Mouse (Mus musculus) stomach, postnatal 0 days (tissue): ENCODE measurements around the gene Pkp1. TPM values are rescaled to one million over a fixed set of nuclear protein-coding genes. Genes with fewer than 3 reads are reported as not detected.

Experiments used
- ATAC-seq: fragments of 200-750 bp; cut with Nextera tagmentation; 2 replicates; pipeline ENCODE4 v1.8.0; 2017; ENCODE audit not compliant: low FRiP score, low TSS enrichment
- DNase-seq: peaks from one replicate; pipeline ENCODE4 v3.0.0-alpha.2; 2016; ENCODE audit warnings: low spot score
- H3K27ac ChIP-seq: fragments of 300-500 bp; sonication (generic); replicated peaks from 2 replicates; pipeline ENCODE4 v1.5.1; 2014; ENCODE audit warnings: mild to moderate bottlenecking, control low read depth
- H3K27me3 ChIP-seq: fragments of 300-500 bp; sonication (generic); 2 replicates; pipeline ENCODE4 v1.6.1; 2014; ENCODE audit warnings: low read length; ENCODE audit not compliant: control insufficient read depth, insufficient read depth
- H3K36me3 ChIP-seq: fragments of 300-500 bp; sonication (generic); 2 replicates; pipeline ENCODE4 v1.6.1; 2014; ENCODE audit warnings: low read length, mixed read lengths; ENCODE audit not compliant: control insufficient read depth, insufficient read depth
- H3K4me1 ChIP-seq: fragments of 300-500 bp; sonication (generic); replicated peaks from 2 replicates; pipeline ENCODE4 v1.6.1; 2014; ENCODE audit warnings: antibody characterized with exemption; ENCODE audit not compliant: control insufficient read depth, insufficient read depth
- H3K4me2 ChIP-seq: fragments of 300-500 bp; sonication (generic); replicated peaks from 2 replicates; pipeline ENCODE4 v1.6.1; 2014; ENCODE audit warnings: low read depth, mild to moderate bottlenecking, control low read depth, moderate library complexity
- H3K4me3 ChIP-seq: fragments of 300-500 bp; sonication (generic); 2 replicates; pipeline ENCODE4 v1.5.1; 2014; ENCODE audit warnings: low read depth, low read length, control low read depth
- H3K9ac ChIP-seq: fragments of 300-500 bp; sonication (generic); 2 replicates; pipeline ENCODE4 v1.6.1; 2014; ENCODE audit warnings: mild to moderate bottlenecking, low read length, control low read depth, mixed read lengths
- H3K9me3 ChIP-seq: fragments of 300-500 bp; sonication (generic); 2 replicates; pipeline ENCODE4 v1.6.1; 2016; ENCODE audit warnings: low read length; ENCODE audit not compliant: control insufficient read depth
- CTCF ChIP-seq: IDR thresholded peaks from 2 replicates; pipeline ENCODE4 v1.5.1; 2016; ENCODE audit warnings: antibody characterized with exemption, low read depth, mild to moderate bottlenecking, moderate library complexity
- EP300 ChIP-seq: optimal IDR thresholded peaks from 2 replicates; pipeline ENCODE3; 2016; ENCODE audit warnings: antibody characterized with exemption
- WGBS: fragments of 180-500 bp; shearing (Covaris S2); extraction: QIAGEN DNeasy Blood & Tissue Kit; methylation state at CpG from one replicate; pipeline ENCODE4 v1.1.7; 2014; 5-methylcytosine and 5-hydroxymethylcytosine counted together
- polyA plus RNA-seq: library from polyadenylated mRNA; unstranded; fragments of >200 nt; fragmentation: Nextera tagmentation; extraction: Ambion mirVana; gene quantifications from 2 replicates; pipeline ENCODE4 v1.2.1, GENCODE M21; 2015

The Pkp1 gene
- polyA plus RNA-seq, 1 experiment from 2014 or later = 29.8 TPM

GRCm38 (mm10) chr1:135917206-135917605 lies 1.8 kb downstream of the Pkp1 start:
- H3K4me2 ChIP-seq = peak overlapping the region; percentile 42
- 15% methylated on average over 5 of the region's 5 CpGs for WGBS
- ATAC-seq (no peak), DNase-seq (no peak)
- H3K9me3 ChIP-seq = no peaks in the 10 kb centered on the region
- peak overlapping the region; percentile 31; the same call in 1 of the 2 replicates for H3K9ac ChIP-seq
- peak overlapping the region; percentile 49; the same call in 1 of the 2 replicates for H3K27ac ChIP-seq
- no peaks in the 10 kb centered on the region for H3K36me3 ChIP-seq
- peaks cover 10% of the 10 kb centered on the region; the same call in 1 of the 2 replicates for H3K27me3 ChIP-seq
- H3K4me1 ChIP-seq = no peaks in the 10 kb centered on the region
- TF ChIP-seq CTCF = no peak
- TF ChIP-seq EP300 = no peak
- peak overlapping the region; percentile 46 for H3K4me3 ChIP-seq

GRCm38 (mm10) chr1:135916486-135917058 lies 2.4 kb downstream of the Pkp1 start:
- H3K9me3 ChIP-seq = no peaks in the 10 kb centered on the region
- 0 out of 2 replicates have a peak overlapping the region, but pooled peaks have one; percentile 8 for H3K9ac ChIP-seq
- peak overlapping the region; percentile 42 for H3K4me2 ChIP-seq
- H3K27me3 ChIP-seq = peaks cover 10% of the 10 kb centered on the region; the same call in 1 of the 2 replicates
- no peak; the same call in 1 of the 2 replicates for ATAC-seq
- no peak for DNase-seq
- H3K4me1 ChIP-seq = no peaks in the 10 kb centered on the region
- WGBS = 29% methylated on average over 5 of the region's 5 CpGs
- no peak for TF ChIP-seq CTCF
- TF ChIP-seq EP300 = peak; percentile 50
- peak overlapping the region; percentile 46 for H3K4me3 ChIP-seq
- no peaks in the 10 kb centered on the region for H3K36me3 ChIP-seq
- H3K27ac ChIP-seq = peak overlapping the region; percentile 63

- Histone ChIP-seq H3K4me2 (no peak overlapping the region), H3K9me3 (no peaks in the 10 kb centered on the region), H3K9ac (no peak overlapping the region), H3K27me3 (peaks cover 2% of the 10 kb centered on the region; the same call in 1 of the 2 replicates), H3K27ac (no peak overlapping the region; the same call in 1 of the 2 replicates), H3K4me3 (no peak overlapping the region), H3K4me1 (no peaks in the 10 kb centered on the region), H3K36me3 (no peaks in the 10 kb centered on the region)
- TF ChIP-seq CTCF = no peak
- TF ChIP-seq EP300 = no peak
- 70% methylated on average over 4 of the region's 4 CpGs for WGBS
- no peak for DNase-seq
- no peak for ATAC-seq
Measured at GRCm38 (mm10) chr1:135913657-135914056, 5.3 kb downstream of the Pkp1 start.

- no peak for DNase-seq
- H3K4me3 ChIP-seq = no peak overlapping the region
- H3K27ac ChIP-seq = 0 out of 2 replicates have a peak overlapping the region, but pooled peaks have one; percentile 4
- no peaks in the 10 kb centered on the region for H3K4me1 ChIP-seq
- WGBS = 31% methylated on average over 6 of the region's 6 CpGs
- H3K27me3 ChIP-seq = no peaks in the 10 kb centered on the region
- TF ChIP-seq EP300 = no peak
- TF ChIP-seq CTCF = no peak
- H3K9ac ChIP-seq = no peak overlapping the region
- H3K4me2 ChIP-seq = no peak overlapping the region
- H3K36me3 ChIP-seq = no peaks in the 10 kb centered on the region
- H3K9me3 ChIP-seq = no peaks in the 10 kb centered on the region
- no peak for ATAC-seq
Measured at GRCm38 (mm10) chr1:135909381-135909780, 9.6 kb downstream of the Pkp1 start.

GRCm38 (mm10) chr1:135906736-135907135 lies 12.3 kb downstream of the Pkp1 start:
- ATAC-seq (peak; percentile 73; the same call in 1 of the 2 replicates), DNase-seq (no peak)

GRCm38 (mm10) chr1:135899991-135900515 lies 19.0 kb downstream of the Pkp1 start:
- DNase-seq = no peak
- Histone ChIP-seq H3K36me3 (no peaks in the 10 kb centered on the region), H3K9ac (no peak overlapping the region), H3K9me3 (no peaks in the 10 kb centered on the region), H3K27ac (peak overlapping the region; percentile 77), H3K4me2 (no peak overlapping the region), H3K4me3 (no peak overlapping the region), H3K4me1 (0 out of 2 replicates have a peak, but pooled peaks cover 2% of the 10 kb centered on the region), H3K27me3 (no peaks in the 10 kb centered on the region)
- no peak for ATAC-seq
- TF ChIP-seq EP300 (no peak), CTCF (no peak)
- WGBS = 42% methylated on average over 7 of the region's 7 CpGs

More at GRCm38 (mm10) chr1:135906736-135907135, 12.3 kb downstream of the Pkp1 start:
- no peaks in the 10 kb centered on the region for H3K4me1 ChIP-seq
- H3K9me3 ChIP-seq = no peaks in the 10 kb centered on the region
- no peak overlapping the region for H3K4me3 ChIP-seq
- WGBS = 43% methylated on average over 11 of the region's 11 CpGs
- no peak overlapping the region for H3K4me2 ChIP-seq
- H3K36me3 ChIP-seq = no peaks in the 10 kb centered on the region
- TF ChIP-seq CTCF = no peak
- no peak for TF ChIP-seq EP300
- H3K27ac ChIP-seq = no peak overlapping the region
- no peaks in the 10 kb centered on the region for H3K27me3 ChIP-seq
- no peak overlapping the region for H3K9ac ChIP-seq
